Mouse (Mus musculus): ENCODE measurements around the gene Pax6. TPM values are rescaled to one million over a fixed set of nuclear protein-coding genes. Genes with fewer than 3 reads are reported as not detected.

Gene Pax6
- 1.2 and 1.8 TPM in 2 replicates for polyA plus RNA-seq (2015; fragmentation: Nextera tagmentation; extraction: Ambion mirVana)

DNA sequence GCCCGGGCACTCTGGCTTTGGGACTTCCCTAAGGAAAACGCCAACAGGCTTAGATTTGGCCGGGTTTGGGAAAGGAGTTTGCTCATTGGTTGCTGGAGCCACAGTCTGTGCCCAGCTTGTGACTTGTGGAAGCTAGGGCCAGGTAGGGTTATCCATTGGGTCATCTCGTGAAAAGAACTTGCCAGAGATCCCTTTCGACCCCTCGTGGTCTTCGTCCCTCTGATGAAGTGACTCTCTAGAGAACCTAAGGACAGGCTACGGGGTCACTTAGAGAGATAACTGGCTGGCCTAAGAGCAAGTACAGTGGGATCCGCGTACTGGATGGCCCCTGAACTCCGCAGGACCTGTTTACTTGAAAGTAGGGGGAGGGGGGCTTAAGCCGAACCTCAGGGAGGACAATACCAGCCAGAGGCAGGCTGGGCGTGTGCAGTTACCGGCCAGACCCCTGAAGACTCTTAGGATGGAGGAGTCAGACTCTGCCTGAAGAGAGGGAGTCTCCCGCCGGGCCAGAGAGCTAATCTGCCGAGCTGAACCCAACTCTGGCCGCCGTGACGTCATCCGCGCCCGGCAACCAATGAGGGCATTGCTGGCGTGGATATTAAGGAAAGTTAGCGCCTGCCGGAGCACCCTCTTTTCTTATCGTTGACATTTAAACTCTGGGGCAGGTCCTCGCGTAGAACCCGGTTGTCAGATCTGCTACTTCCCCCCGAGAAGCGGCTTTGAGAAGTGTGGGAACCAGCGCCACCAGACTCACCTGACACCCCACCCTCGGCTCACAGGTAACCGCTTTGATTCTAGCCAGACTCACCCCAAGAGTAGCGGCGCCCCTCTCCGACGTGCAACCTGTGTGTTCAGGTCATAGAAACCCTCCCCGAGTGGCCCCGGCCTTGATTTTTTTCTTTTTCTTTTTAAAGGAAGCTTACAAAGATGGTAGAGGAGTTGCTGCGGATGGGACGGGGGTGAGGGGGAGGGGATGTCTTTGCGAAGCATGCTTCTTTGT, at the start of gene Pax6:
Pax6 (plus strand) TSS at position 630 of the 1,000 bp plus-strand sequence.
- ATAC-seq, result 0 out of 2 replicates have a peak, but pooled peaks have one; percentile 8
- Histone ChIP-seq H3K4me3 (ENCODE audit: low read length) (peak within 1 kb of the TSS; percentile 24), H3K9ac (ENCODE audit: low read depth, low read length) (no peak within 1 kb of the TSS), H3K4me2 (ENCODE audit: low read depth, low read length) (no peak within 1 kb of the TSS), H3K27ac (ENCODE audit: low read length) (no peak within 1 kb of the TSS), H3K27me3 (replicated peaks; ENCODE audit: control insufficient read depth, insufficient read depth, low read length) (peaks cover 90% of the 10 kb centered on the region), H3K36me3 (ENCODE audit: control insufficient read depth, insufficient read depth, low read length) (no peaks in the 10 kb centered on the region), H3K4me1 (ENCODE audit: control insufficient read depth, insufficient read depth, low read length) (peaks cover 5% of the 10 kb centered on the region; the same call in 1 of the 2 replicates), H3K9me3 (ENCODE audit: control insufficient read depth, low read length) (no peaks in the 10 kb centered on the region)
- 1% methylated on average over 44 of the region's 44 CpGs for WGBS

- no peaks in the 10 kb centered on the region for H3K4me1 ChIP-seq (ENCODE audit: control insufficient read depth, insufficient read depth, low read length)
- H3K27ac ChIP-seq (ENCODE audit: low read length), result no peak overlapping the region
- H3K27me3 ChIP-seq (replicated peaks; ENCODE audit: control insufficient read depth, insufficient read depth, low read length), result peaks cover 7% of the 10 kb centered on the region
- H3K4me2 ChIP-seq (ENCODE audit: low read depth, low read length), result no peak overlapping the region
- no peaks in the 10 kb centered on the region for H3K9me3 ChIP-seq (ENCODE audit: control insufficient read depth, low read length)
- H3K4me3 ChIP-seq (ENCODE audit: low read length), result no peak overlapping the region
- no peak for ATAC-seq
- WGBS, result 71% methylated on average over 2 of the region's 2 CpGs
- no peaks in the 10 kb centered on the region for H3K36me3 ChIP-seq (ENCODE audit: control insufficient read depth, insufficient read depth, low read length)
- no peak overlapping the region for H3K9ac ChIP-seq (ENCODE audit: low read depth, low read length)
Observed at GRCm38 (mm10) chr2:105648933-105649332, 19.8 kb upstream of the Pax6 start.

GRCm38 (mm10) chr2:105656456-105656855, 12.2 kb upstream of the Pax6 start:
- H3K27ac ChIP-seq (ENCODE audit: low read length), result no peak overlapping the region
- no peak overlapping the region for H3K9ac ChIP-seq (ENCODE audit: low read depth, low read length)
- H3K4me2 ChIP-seq (ENCODE audit: low read depth, low read length), result no peak overlapping the region
- ATAC-seq, result no peak
- 73% methylated on average over 8 of the region's 8 CpGs for WGBS
- peaks cover 45% of the 10 kb centered on the region for H3K27me3 ChIP-seq (replicated peaks; ENCODE audit: control insufficient read depth, insufficient read depth, low read length)
- no peak overlapping the region for H3K4me3 ChIP-seq (ENCODE audit: low read length)
- no peaks in the 10 kb centered on the region for H3K9me3 ChIP-seq (ENCODE audit: control insufficient read depth, low read length)
- no peaks in the 10 kb centered on the region for H3K36me3 ChIP-seq (ENCODE audit: control insufficient read depth, insufficient read depth, low read length)
- no peaks in the 10 kb centered on the region for H3K4me1 ChIP-seq (ENCODE audit: control insufficient read depth, insufficient read depth, low read length)

DNA sequence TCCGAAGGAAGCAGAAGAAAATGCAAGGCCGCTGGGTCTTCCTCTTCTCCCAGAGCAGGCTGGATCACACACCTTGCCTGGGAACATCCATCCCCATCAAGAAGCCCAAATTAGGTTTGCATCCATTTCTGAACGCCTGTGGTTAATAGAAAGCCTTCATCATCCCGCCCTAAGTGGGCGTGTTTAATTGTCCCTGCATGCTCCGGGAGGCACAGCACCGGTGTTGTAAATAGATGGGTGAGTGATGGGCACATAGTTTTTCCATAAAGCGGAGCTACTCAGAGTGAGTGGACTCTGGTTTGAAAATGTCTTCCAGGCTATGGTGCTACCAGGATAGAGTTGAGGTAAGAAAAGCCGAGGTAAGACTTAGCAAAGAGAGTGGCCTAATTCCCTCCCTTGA, 9.3 kb upstream of the Pax6 start:
- 3% methylated on average over 9 of the region's 9 CpGs for WGBS

GRCm38 (mm10) chr2:105659926-105660873, 8.5 kb upstream of the Pax6 start:
- no peaks in the 10 kb centered on the region for H3K36me3 ChIP-seq (ENCODE audit: control insufficient read depth, insufficient read depth, low read length)
- H3K4me2 ChIP-seq (ENCODE audit: low read depth, low read length), result no peak overlapping the region
- ATAC-seq, result no peak
- no peak overlapping the region for H3K27ac ChIP-seq (ENCODE audit: low read length)
- no peak overlapping the region for H3K9ac ChIP-seq (ENCODE audit: low read depth, low read length)
- WGBS, result 2% methylated on average over 41 of the region's 41 CpGs
- no peak overlapping the region for H3K4me3 ChIP-seq (ENCODE audit: low read length)
- H3K4me1 ChIP-seq (ENCODE audit: control insufficient read depth, insufficient read depth, low read length), result no peaks in the 10 kb centered on the region
- peaks cover 75% of the 10 kb centered on the region for H3K27me3 ChIP-seq (replicated peaks; ENCODE audit: control insufficient read depth, insufficient read depth, low read length)
- H3K9me3 ChIP-seq (ENCODE audit: control insufficient read depth, low read length), result no peaks in the 10 kb centered on the region

More for the DNA sequence above, 9.3 kb upstream of the Pax6 start:
- Histone ChIP-seq H3K27ac (ENCODE audit: low read length) (no peak overlapping the region), H3K36me3 (ENCODE audit: control insufficient read depth, insufficient read depth, low read length) (no peaks in the 10 kb centered on the region), H3K4me3 (ENCODE audit: low read length) (no peak overlapping the region), H3K27me3 (replicated peaks; ENCODE audit: control insufficient read depth, insufficient read depth, low read length) (peaks cover 68% of the 10 kb centered on the region), H3K9me3 (ENCODE audit: control insufficient read depth, low read length) (no peaks in the 10 kb centered on the region), H3K4me1 (ENCODE audit: control insufficient read depth, insufficient read depth, low read length) (no peaks in the 10 kb centered on the region), H3K4me2 (ENCODE audit: low read depth, low read length) (no peak overlapping the region), H3K9ac (ENCODE audit: low read depth, low read length) (no peak overlapping the region)
- ATAC-seq, result no peak

GRCm38 (mm10) chr2:105660874-105661622, 7.7 kb upstream of the Pax6 start:
- no peak overlapping the region for H3K9ac ChIP-seq (ENCODE audit: low read depth, low read length)

DNA sequence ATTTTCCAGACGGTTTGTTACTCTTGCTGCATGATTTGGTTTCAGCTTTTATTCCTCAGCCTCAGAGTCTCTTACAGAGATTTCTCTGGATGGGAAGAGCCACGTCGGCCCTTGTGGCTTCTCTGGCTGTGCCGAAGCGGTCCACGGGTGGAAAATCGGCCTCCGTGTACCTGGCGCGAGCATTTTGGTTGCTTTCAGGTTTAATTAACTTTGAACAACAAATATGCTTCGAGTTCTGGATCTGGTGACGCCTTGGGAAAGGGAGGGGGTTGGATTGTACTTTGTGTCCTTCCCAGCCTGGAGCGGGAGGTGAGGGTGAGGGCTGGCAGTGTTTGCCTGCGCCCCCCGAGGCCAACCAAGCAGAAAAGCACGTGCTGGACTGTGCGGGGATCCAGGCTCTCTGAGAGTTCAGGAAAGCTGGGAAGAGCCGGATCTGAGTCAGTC, 7.1 kb upstream of the Pax6 start:
- ATAC-seq, result no peak
- H3K9me3 ChIP-seq (ENCODE audit: control insufficient read depth, low read length), result no peaks in the 10 kb centered on the region
- no peak overlapping the region for H3K9ac ChIP-seq (ENCODE audit: low read depth, low read length)
- peaks cover 83% of the 10 kb centered on the region for H3K27me3 ChIP-seq (replicated peaks; ENCODE audit: control insufficient read depth, insufficient read depth, low read length)
- no peaks in the 10 kb centered on the region for H3K4me1 ChIP-seq (ENCODE audit: control insufficient read depth, insufficient read depth, low read length)
- H3K4me3 ChIP-seq (ENCODE audit: low read length), result no peak overlapping the region
- H3K4me2 ChIP-seq (ENCODE audit: low read depth, low read length), result no peak overlapping the region
- no peak overlapping the region for H3K27ac ChIP-seq (ENCODE audit: low read length)
- H3K36me3 ChIP-seq (ENCODE audit: control insufficient read depth, insufficient read depth, low read length), result no peaks in the 10 kb centered on the region
- 2% methylated on average over 18 of the region's 18 CpGs for WGBS

More at GRCm38 (mm10) chr2:105660874-105661622, 7.7 kb upstream of the Pax6 start:
- ATAC-seq, result no peak
- Histone ChIP-seq H3K4me2 (ENCODE audit: low read depth, low read length) (no peak overlapping the region), H3K4me3 (ENCODE audit: low read length) (no peak overlapping the region), H3K4me1 (ENCODE audit: control insufficient read depth, insufficient read depth, low read length) (no peaks in the 10 kb centered on the region), H3K27me3 (replicated peaks; ENCODE audit: control insufficient read depth, insufficient read depth, low read length) (peaks cover 82% of the 10 kb centered on the region), H3K27ac (ENCODE audit: low read length) (no peak overlapping the region), H3K36me3 (ENCODE audit: control insufficient read depth, insufficient read depth, low read length) (no peaks in the 10 kb centered on the region), H3K9me3 (ENCODE audit: control insufficient read depth, low read length) (no peaks in the 10 kb centered on the region)
- WGBS, result 2% methylated on average over 26 of the region's 26 CpGs

DNA sequence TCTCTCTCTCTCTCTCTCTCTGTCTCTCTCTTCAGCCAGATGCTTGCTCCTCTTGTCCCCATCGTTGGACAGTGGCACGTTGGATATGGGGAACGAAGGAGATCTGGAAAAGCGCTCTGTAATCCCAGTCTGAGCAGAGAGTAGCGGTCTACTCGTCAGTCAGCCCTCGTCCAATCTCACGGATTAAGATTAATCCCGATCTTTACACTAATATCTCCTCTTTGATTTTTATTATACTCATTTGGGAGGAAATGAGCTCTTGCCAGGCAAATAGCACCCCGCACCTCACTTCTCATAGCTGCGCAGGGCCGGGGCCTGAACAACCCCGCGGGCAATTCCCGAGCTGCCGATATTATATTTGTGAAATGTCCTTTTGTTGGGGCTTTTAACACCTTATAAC, 6.6 kb upstream of the Pax6 start:
- Histone ChIP-seq H3K27me3 (replicated peaks; ENCODE audit: control insufficient read depth, insufficient read depth, low read length) (peaks cover 84% of the 10 kb centered on the region), H3K4me3 (ENCODE audit: low read length) (no peak overlapping the region), H3K9ac (ENCODE audit: low read depth, low read length) (no peak overlapping the region), H3K4me2 (ENCODE audit: low read depth, low read length) (no peak overlapping the region), H3K36me3 (ENCODE audit: control insufficient read depth, insufficient read depth, low read length) (no peaks in the 10 kb centered on the region), H3K27ac (ENCODE audit: low read length) (no peak overlapping the region), H3K9me3 (ENCODE audit: control insufficient read depth, low read length) (no peaks in the 10 kb centered on the region), H3K4me1 (ENCODE audit: control insufficient read depth, insufficient read depth, low read length) (no peaks in the 10 kb centered on the region)
- no peak for ATAC-seq
- 6% methylated on average over 16 of the region's 16 CpGs for WGBS

Measured in intestine, embryonic 16.5 days (tissue).